Mouse (Mus musculus) midbrain, postnatal 0 days (tissue): ENCODE results near the gene Ctrc. TPM values are rescaled to one million over a fixed set of nuclear protein-coding genes. Genes with fewer than 3 reads are reported as not detected.
"Not testable (repeated sequence)": the region's sequence is repeated elsewhere in the genome, so short reads cannot be mapped to it uniquely, and the experiment has no call there.

ENCODE experiments used
- ATAC-seq: fragments of 200-750 bp; cut with Nextera tagmentation; 2 replicates; pipeline ENCODE4 v1.8.0; 2017; ENCODE audit warnings: moderate number of reproducible peaks, mild to moderate bottlenecking, moderate TSS enrichment, moderate library complexity; ENCODE audit not compliant: low FRiP score
- DNase-seq: peaks from one replicate; pipeline ENCODE4 v3.0.0-alpha.2; 2015; ENCODE audit warnings: low spot score
- H3K27ac ChIP-seq: fragments of 300-500 bp; sonication (generic); 2 replicates; pipeline ENCODE4 v1.5.1; 2014; ENCODE audit warnings: low read depth, mild to moderate bottlenecking, low read length, mixed read lengths
- H3K27me3 ChIP-seq: fragments of 300-500 bp; sonication (generic); 2 replicates; pipeline ENCODE4 v1.6.1; 2014; ENCODE audit warnings: low read length, control low read depth, mixed read lengths; ENCODE audit not compliant: insufficient read depth
- H3K36me3 ChIP-seq: fragments of 300-500 bp; sonication (generic); 2 replicates; pipeline ENCODE4 v1.6.1; 2014; ENCODE audit warnings: low read length, control low read depth, mixed read lengths; ENCODE audit not compliant: insufficient read depth
- H3K4me1 ChIP-seq: fragments of 300-500 bp; sonication (generic); 2 replicates; pipeline ENCODE4 v1.6.1; 2014; ENCODE audit warnings: mild to moderate bottlenecking, control low read depth, antibody characterized with exemption, low read length, mixed read lengths; ENCODE audit not compliant: insufficient read depth
- H3K4me2 ChIP-seq: fragments of 300-500 bp; sonication (generic); 2 replicates; pipeline ENCODE4 v1.6.1; 2014; ENCODE audit warnings: low read depth, mild to moderate bottlenecking, low read length, mixed read lengths; ENCODE audit not compliant: poor library complexity, severe bottlenecking
- H3K4me3 ChIP-seq: fragments of 300-500 bp; sonication (generic); 2 replicates; pipeline ENCODE4 v1.5.1; 2014; ENCODE audit warnings: low read depth, mild to moderate bottlenecking, low read length, moderate library complexity
- H3K9ac ChIP-seq: fragments of 300-500 bp; sonication (generic); replicated peaks from 2 replicates; pipeline ENCODE4 v1.6.1; 2014; ENCODE audit warnings: mild to moderate bottlenecking, low read length, moderate library complexity, mixed read lengths; ENCODE audit not compliant: poor library complexity, severe bottlenecking
- H3K9me3 ChIP-seq: fragments of 300-500 bp; sonication (generic); 2 replicates; pipeline ENCODE4 v1.6.1; 2016; ENCODE audit warnings: low read length, control low read depth
- CTCF ChIP-seq: IDR thresholded peaks from 2 replicates; pipeline ENCODE4 v1.5.1; 2016; ENCODE audit warnings: antibody characterized with exemption, mild to moderate bottlenecking
- WGBS: fragments of 180-500 bp; shearing (Covaris S2); extraction: QIAGEN DNeasy Blood & Tissue Kit; methylation state at CpG from one replicate; pipeline ENCODE4 v1.1.7; 2014; 5-methylcytosine and 5-hydroxymethylcytosine counted together
- polyA plus RNA-seq: library from polyadenylated mRNA; unstranded; fragments of >200 nt; fragmentation: Nextera tagmentation; extraction: Ambion mirVana; gene quantifications from 2 replicates; pipeline ENCODE4 v1.2.1, GENCODE M21; 2015
- total RNA-seq: library from RNA; depleted of rRNA; stranded (reverse); fragments of >200 nt; gene quantifications from 2 replicates; pipeline ENCODE4 v1.2.3, GENCODE M21; 2014

The Ctrc gene
- total and polyA plus RNA-seq, 2 experiments from 2014 or later: not detected

GRCm38 (mm10) chr4:141787046-141787445, 59.1 kb downstream of the Ctrc start:
- no peak for DNase-seq
- no peak for TF ChIP-seq CTCF
- H3K9ac ChIP-seq: no peak overlapping the region
- H3K36me3 ChIP-seq: peaks cover 32% of the 10 kb centered on the region
- ATAC-seq: no peak
- WGBS: 76% methylated on average over 6 of the region's 6 CpGs
- no peak overlapping the region for H3K4me2 ChIP-seq
- H3K27me3 ChIP-seq: no peaks in the 10 kb centered on the region
- no peaks in the 10 kb centered on the region for H3K9me3 ChIP-seq
- H3K4me3 ChIP-seq: no peak overlapping the region
- H3K27ac ChIP-seq: no peak overlapping the region
- no peaks in the 10 kb centered on the region for H3K4me1 ChIP-seq

DNA sequence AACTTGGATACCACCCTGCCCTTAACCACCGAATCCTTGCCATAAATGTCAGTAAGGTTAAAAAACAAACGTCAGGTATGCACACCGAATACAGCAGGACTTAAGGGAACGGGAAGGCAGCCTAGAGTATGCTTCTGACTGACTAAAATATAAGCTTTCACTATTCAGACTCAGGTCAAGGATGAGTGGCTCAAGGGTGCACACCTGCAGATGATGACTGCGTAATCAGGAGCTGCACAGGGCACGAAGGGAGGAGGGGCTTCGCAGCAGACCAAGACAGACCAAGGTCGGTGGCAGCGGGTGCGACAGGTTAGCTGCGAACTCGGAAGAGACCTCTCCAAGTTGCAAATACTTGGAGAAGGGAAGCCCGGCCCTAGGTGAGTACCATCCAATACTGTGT, 60.0 kb downstream of the Ctrc start:
- peaks cover 39% of the 10 kb centered on the region for H3K36me3 ChIP-seq

DNA sequence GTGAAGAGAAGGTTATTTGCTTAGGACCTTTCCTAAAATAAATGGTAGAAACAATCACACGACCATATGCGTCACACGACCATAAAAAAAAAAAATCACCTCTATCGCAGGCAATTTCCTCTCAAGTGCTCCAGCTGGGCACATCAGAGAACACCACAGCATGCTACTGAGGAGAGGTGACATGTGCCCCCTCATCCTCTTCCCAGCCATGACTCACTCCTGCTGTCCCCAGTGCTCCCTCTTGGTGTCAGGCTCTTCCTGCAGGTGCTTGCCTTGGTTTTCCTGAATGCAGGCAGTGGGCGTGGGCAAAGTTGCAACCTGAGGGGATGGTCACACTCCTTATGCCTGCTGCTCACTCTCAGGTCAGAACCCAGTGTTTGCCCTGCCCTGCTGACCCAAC, 61.3 kb downstream of the Ctrc start:
- Histone ChIP-seq H3K4me1 (no peaks in the 10 kb centered on the region), H3K36me3 (peaks cover 43% of the 10 kb centered on the region), H3K4me3 (no peak overlapping the region), H3K9me3 (no peaks in the 10 kb centered on the region), H3K27ac (no peak overlapping the region), H3K27me3 (no peaks in the 10 kb centered on the region), H3K4me2 (no peak overlapping the region), H3K9ac (no peak overlapping the region)
- 86% methylated on average over 5 of the region's 5 CpGs for WGBS
- ATAC-seq (no peak), DNase-seq (no peak)
- no peak for TF ChIP-seq CTCF

More for the DNA sequence above, 60.0 kb downstream of the Ctrc start:
- H3K4me2 ChIP-seq: no peak overlapping the region
- no peak for DNase-seq
- no peaks in the 10 kb centered on the region for H3K9me3 ChIP-seq
- H3K27me3 ChIP-seq: no peaks in the 10 kb centered on the region
- no peaks in the 10 kb centered on the region for H3K4me1 ChIP-seq
- TF ChIP-seq CTCF: no peak
- H3K9ac ChIP-seq: no peak overlapping the region
- WGBS: 92% methylated on average over 13 of the region's 13 CpGs
- no peak overlapping the region for H3K27ac ChIP-seq
- ATAC-seq: no peak
- no peak overlapping the region for H3K4me3 ChIP-seq

DNA sequence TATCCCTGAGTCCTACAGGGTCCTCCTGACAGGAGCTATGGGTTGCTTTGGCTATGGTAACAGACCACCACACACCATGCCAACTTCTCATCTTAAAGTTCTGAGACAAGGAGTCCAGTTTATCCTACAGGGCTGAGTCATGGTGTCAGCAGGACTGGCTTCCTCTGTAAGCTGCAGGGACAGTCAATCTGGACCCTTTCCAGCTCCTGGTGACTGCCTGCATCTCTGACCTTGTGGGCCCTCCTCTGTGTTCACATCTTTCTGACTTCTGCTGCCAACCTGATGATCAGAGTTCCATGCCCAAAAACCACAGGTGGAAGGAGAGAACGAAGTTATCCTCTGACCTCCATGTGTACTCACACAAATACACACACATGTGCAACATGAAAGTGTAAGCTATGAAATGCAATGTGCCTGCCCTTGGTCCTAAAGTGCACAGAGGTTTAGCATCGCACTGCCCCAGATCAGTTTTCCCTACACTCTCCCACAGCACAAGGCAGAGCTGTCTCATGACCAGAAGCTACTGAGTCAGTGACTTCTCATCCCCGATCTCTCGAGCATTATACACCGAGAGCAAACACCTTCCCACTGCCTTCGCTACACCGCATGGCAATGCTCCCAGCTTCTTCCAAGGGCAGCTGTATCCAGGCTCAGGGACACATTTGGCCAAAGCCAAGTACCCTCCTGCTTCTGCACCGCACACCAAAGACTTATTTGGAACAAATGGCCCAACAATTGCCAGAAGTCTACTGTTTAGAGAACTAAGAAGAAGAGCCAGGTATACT, 64.8 kb downstream of the Ctrc start:
- no peak for DNase-seq
- TF ChIP-seq CTCF: no peak
- ATAC-seq: no peak
- Histone ChIP-seq H3K27ac (no peak overlapping the region), H3K36me3 (peaks cover 60% of the 10 kb centered on the region), H3K9me3 (no peaks in the 10 kb centered on the region), H3K9ac (no peak overlapping the region), H3K4me1 (no peaks in the 10 kb centered on the region), H3K4me2 (no peak overlapping the region), H3K4me3 (no peak overlapping the region), H3K27me3 (no peaks in the 10 kb centered on the region)
- WGBS: 95% methylated on average over 8 of the region's 8 CpGs

- H3K27me3 ChIP-seq: no peaks in the 10 kb centered on the region
- no peak overlapping the region for H3K4me3 ChIP-seq
- ATAC-seq (no peak), DNase-seq (no peak)
- WGBS: 90% methylated on average over 8 of the region's 8 CpGs
- TF ChIP-seq CTCF: no peak
- no peak overlapping the region for H3K9ac ChIP-seq
- no peaks in the 10 kb centered on the region for H3K9me3 ChIP-seq
- H3K4me2 ChIP-seq: no peak overlapping the region
- no peak overlapping the region for H3K27ac ChIP-seq
- no peaks in the 10 kb centered on the region for H3K4me1 ChIP-seq
- peaks cover 65% of the 10 kb centered on the region for H3K36me3 ChIP-seq
Observed at GRCm38 (mm10) chr4:141779828-141780227, 66.3 kb downstream of the Ctrc start.

- not testable (repeated sequence) for H3K4me2 ChIP-seq, H3K4me1 ChIP-seq, ATAC-seq, H3K9me3 ChIP-seq, H3K27me3 ChIP-seq, DNase-seq, H3K27ac ChIP-seq, H3K4me3 ChIP-seq, H3K9ac ChIP-seq
- TF ChIP-seq CTCF: peak; percentile 26; the same call in 1 of the 2 replicates
- H3K36me3 ChIP-seq: peaks cover 71% of the 10 kb centered on the region
- WGBS: 91% methylated on average over 4 of the region's 4 CpGs
Observed at GRCm38 (mm10) chr4:141773019-141773418, 73.1 kb downstream of the Ctrc start.
